28 mouse cellular contexts compared by ENCODE assay signal in genomic region chr4:53847541-53847940, GRCm38 (mm10). TPM values are rescaled to one million over a fixed set of nuclear protein-coding genes. Genes with fewer than 3 reads are reported as not detected.
A peak's percentile ranks its signal among the peaks of the same experiment; 100 is the strongest.
DNase-seq lines count a peak whose midpoint lies in the region; ATAC-seq and TF ChIP-seq lines count a peak whose summit lies in the region.
"Had no signal": no experiment of that assay in that cellular context is flagged by ENCODE, and none has a peak within 500 bp of the region (broad histone marks: within the 10 kb centered on the region; RNA-seq: fewer than 3 reads in every experiment).

No protein-coding gene starts in this region.

- no peak overlapping the region for H3K4me3 ChIP-seq in heart, embryonic 10.5 days
- H3K4me3 ChIP-seq in brown adipose tissue, adult 24 weeks (ENCODE audit: insufficient read depth, low read depth, low read length), result no peak overlapping the region
- H3K4me3 ChIP-seq in left cerebral cortex, adult 2 months, result no peak overlapping the region
- H3K4me3 ChIP-seq: embryonic facial prominence, embryonic 12.5 days; embryonic facial prominence, embryonic 15.5 days; gastrocnemius, adult 2 months; heart, embryonic 12.5 days; heart, embryonic 15.5 days had no signal

- WGBS in heart, embryonic 10.5 days, result 72% methylated on average over 4 of the region's 4 CpGs

- H3K9me3 ChIP-seq in heart, embryonic 10.5 days, result no peaks in the 10 kb centered on the region
- H3K9me3 ChIP-seq: embryonic facial prominence, embryonic 12.5 days; embryonic facial prominence, embryonic 15.5 days; G1E; heart, embryonic 12.5 days; heart, embryonic 15.5 days had no signal

- H3K36me3 ChIP-seq in heart, embryonic 10.5 days, result peaks cover 10% of the 10 kb centered on the region; the same call in 1 of the 2 replicates
- H3K36me3 ChIP-seq: embryonic facial prominence, embryonic 12.5 days; heart, embryonic 15.5 days had no signal

- H3K27ac ChIP-seq in heart, embryonic 10.5 days, result no peak overlapping the region
- peak overlapping the region; percentile 66; the same call in 1 of the 2 replicates for H3K27ac ChIP-seq in brown adipose tissue, adult 24 weeks (replicated peaks; ENCODE audit: low read depth, low read length)
- H3K27ac ChIP-seq in left cerebral cortex, adult 2 months, result no peak overlapping the region
- H3K27ac ChIP-seq: embryonic facial prominence, embryonic 12.5 days; embryonic facial prominence, embryonic 15.5 days; gastrocnemius, adult 2 months; heart, embryonic 15.5 days; hindbrain, embryonic 14.5 days; hindbrain, postnatal 0 days had no signal

- peaks cover 12% of the 10 kb centered on the region; the same call in 1 of the 2 replicates for H3K4me1 ChIP-seq in heart, embryonic 10.5 days
- H3K4me1 ChIP-seq in brown adipose tissue, adult 24 weeks (ENCODE audit: control insufficient read depth, insufficient read depth, insufficient read length, low read length), result peaks cover 2% of the 10 kb centered on the region; the same call in 1 of the 2 replicates
- H3K4me1 ChIP-seq: embryonic facial prominence, embryonic 12.5 days; embryonic facial prominence, embryonic 15.5 days had no signal

- intact Hi-C loops in heart, postnatal 25 days (cut with DNase I), result loop anchor here (10.0 kb wide), 1 partner anchor 243 kb away; no protein-coding TSS in a partner anchor
- intact Hi-C loops in left cerebral cortex, adult 2 months (cut with DNase I), result no loop called here

- DNase-seq in heart, embryonic 10.5 days (ENCODE audit: low spot score), result peak; percentile 74
- DNase-seq in heart, postnatal 25 days (ENCODE audit: low spot score), result no peak
- peak; percentile 26 for DNase-seq in lung, postnatal 36 days
- DNase-seq in lung, adult 18-20 months, result no peak
- no peak for DNase-seq in left cerebral cortex, adult 2 months (ENCODE audit: extremely low spot score in 1 of 2, low spot score in 2 of 2)
- DNase-seq: adrenal gland, adult 8-10 months; adrenal gland, postnatal 25 days; cerebellum, adult 18-20 months; cerebellum, adult 9-11 months; cerebellum, postnatal 25 days; forebrain, postnatal 0 days; gastrocnemius, adult 2 months; gastrocnemius, postnatal 14 days; heart, postnatal 10 days; heart, postnatal 4 days; kidney, adult 11 months had no signal

- TF ChIP-seq CTCF in left cerebral cortex, adult 2 months (IDR thresholded peaks at IDR 0.05), result no peak

- no peak for ATAC-seq in megakaryocyte, adult 5-6 weeks (ENCODE audit: poor library complexity, severe bottlenecking)
- ATAC-seq: activated CD4-positive, CD25-positive, alpha-beta regulatory T cell, adult 4 months; forebrain, embryonic 14.5 days; forebrain, postnatal 0 days; hindbrain, postnatal 0 days; inflammation-experienced regulatory T-cells, adult 6 months had no signal

- no peaks in the 10 kb centered on the region for H3K27me3 ChIP-seq in heart, embryonic 10.5 days (ENCODE audit: insufficient read depth, poor library complexity, severe bottlenecking)
- H3K27me3 ChIP-seq: embryonic facial prominence, embryonic 12.5 days; embryonic facial prominence, embryonic 15.5 days; heart, embryonic 12.5 days; heart, embryonic 15.5 days had no signal

RNA-seq across cellular contexts. Expression of gene Tmem38b, which starts 21.7 kb away (rescaled TPM):
- 10.8 and 18.2 TPM in 2 replicates for polyA plus RNA-seq in heart, embryonic 10.5 days (2016; fragmentation: Nextera tagmentation; extraction: Ambion mirVana)
- total RNA-seq in heart, postnatal 25 days (2021), result 10 to 100 TPM; 18.2 to 19.3 TPM
- 47.0 and 65.4 TPM in 2 replicates for polyA plus RNA-seq in brown adipose tissue, adult 24 weeks (2012; ENCODE audit: insufficient read depth, insufficient read length, missing spikeins)
- total RNA-seq in left cerebral cortex, adult 2 months (2021), result 10 to 100 TPM; 11.0 to 14.0 TPM
- total RNA-seq in megakaryocyte, adult 5-6 weeks (2015), result 37.6 and 39.2 TPM in 2 replicates
- total RNA-seq in megakaryocyte, adult 5-6 weeks (2017), result 15.3 and 18.3 TPM in 2 replicates

Comparison
In these comparisons a context has a peak if more than half of its experiments do, and no peak if none do; other contexts are left out.
1. DNase-seq: peak in heart, embryonic 10.5 days (single experiment) and lung, postnatal 36 days (single experiment); none in heart, postnatal 25 days (single experiment), lung, adult 18-20 months (0 of 2) and left cerebral cortex, adult 2 months (0 of 2).